Mouse (Mus musculus): ENCODE measurements around the gene Cd200.

- TF ChIP-seq CTCF (IDR thresholded peaks at IDR 0.05; ENCODE audit: extremely low read depth, insufficient read depth, insufficient read length, insufficient replicate concordance) (no peak), POLR2A (IDR thresholded peaks at IDR 0.05; ENCODE audit: low read depth, low read length) (no peak)
Measured at GRCm38 (mm10) chr16:45427651-45428050, 18.8 kb upstream of the Cd200 start.

Data from spleen, adult 2 months (tissue).